Mouse (Mus musculus): ENCODE data around the gene Get4.

Gene Get4

GRCm38 (mm10) chr5:139252081-139252909 is at the start of gene Get4:
Gene Get4, plus strand, starts transcription at chr5:139252324.
- DNase-seq = peak; percentile 100

- DNase-seq = no peak
These were observed 48.8 kb upstream of the Get4 start for GRCm38 (mm10) chr5:139203312-139203711.

- DNase-seq = no peak
These were observed 46.0 kb upstream of the Get4 start for GRCm38 (mm10) chr5:139206081-139206480.

GRCm38 (mm10) chr5:139206525-139206924 is 45.6 kb upstream of the Get4 start:
- peak; percentile 37 for DNase-seq

- no peak for DNase-seq
These were observed 43.9 kb upstream of the Get4 start for GRCm38 (mm10) chr5:139208183-139208582.

- DNase-seq = peak; percentile 16
These were observed 43.0 kb upstream of the Get4 start for GRCm38 (mm10) chr5:139208871-139209684.

- no peak for DNase-seq
These were observed 42.5 kb upstream of the Get4 start for GRCm38 (mm10) chr5:139209685-139210026.

GRCm38 (mm10) chr5:139211737-139212385 is 40.3 kb upstream of the Get4 start:
- no peak for DNase-seq

- no peak for DNase-seq
These were observed 37.8 kb upstream of the Get4 start for GRCm38 (mm10) chr5:139214298-139214697.

GRCm38 (mm10) chr5:139215184-139215583 is 36.9 kb upstream of the Get4 start:
- no peak for DNase-seq

- DNase-seq = no peak
These were observed 36.0 kb upstream of the Get4 start for GRCm38 (mm10) chr5:139216121-139216520.

GRCm38 (mm10) chr5:139216774-139217173 is 35.4 kb upstream of the Get4 start:
- no peak for DNase-seq

GRCm38 (mm10) chr5:139220006-139220515 is 32.1 kb upstream of the Get4 start:
- DNase-seq = no peak

- DNase-seq = no peak
These were observed 31.5 kb upstream of the Get4 start for GRCm38 (mm10) chr5:139220610-139221009.

GRCm38 (mm10) chr5:139223331-139223730 is 28.8 kb upstream of the Get4 start:
- DNase-seq = no peak

GRCm38 (mm10) chr5:139227236-139227635 is 24.9 kb upstream of the Get4 start:
- no peak for DNase-seq

- DNase-seq = no peak
These were observed 24.5 kb upstream of the Get4 start for GRCm38 (mm10) chr5:139227645-139228044.

- DNase-seq = no peak
These were observed 23.8 kb upstream of the Get4 start for GRCm38 (mm10) chr5:139228318-139228717.

GRCm38 (mm10) chr5:139229716-139230115 is 22.4 kb upstream of the Get4 start:
- DNase-seq = no peak

GRCm38 (mm10) chr5:139232083-139232482 is 20.0 kb upstream of the Get4 start:
- no peak for DNase-seq

GRCm38 (mm10) chr5:139234423-139234822 is 17.7 kb upstream of the Get4 start:
- DNase-seq = no peak

GRCm38 (mm10) chr5:139237436-139237835 is 14.7 kb upstream of the Get4 start:
- DNase-seq = no peak

GRCm38 (mm10) chr5:139241022-139241761 is 10.9 kb upstream of the Get4 start:
- DNase-seq = no peak

Measured in thymus, postnatal 14 days (tissue).